Mouse (Mus musculus) megakaryocyte-erythroid progenitor cell, adult 5-6 weeks (primary cell): ENCODE data around the gene Prima1. TPM values are rescaled to one million over a fixed set of nuclear protein-coding genes. Genes with fewer than 3 reads are reported as not detected.

ENCODE experiments used
- ATAC-seq: replicated peaks from 2 replicates; pipeline ENCODE4 v1.8.0; 2016; ENCODE audit warnings: mild to moderate bottlenecking, inconsistent platforms; ENCODE audit not compliant: severe bottlenecking, poor library complexity, low FRiP score, low TSS enrichment
- total RNA-seq, 2 experiments: library from RNA; stranded (forward) in 1 of 2; stranded (reverse) in 1 of 2; fragments of 200-1000, 215-1000 nt in 1 of 2; fragments of >200 nt in 1 of 2; fragmentation: Nextera tagmentation in 1 of 2; gene quantifications; 2 replicates each; pipeline ENCODE4 v1.2.3; 2014 to 2017

The Prima1 gene
- total RNA-seq, 2 experiments from 2014 or later: not detected

DNA sequence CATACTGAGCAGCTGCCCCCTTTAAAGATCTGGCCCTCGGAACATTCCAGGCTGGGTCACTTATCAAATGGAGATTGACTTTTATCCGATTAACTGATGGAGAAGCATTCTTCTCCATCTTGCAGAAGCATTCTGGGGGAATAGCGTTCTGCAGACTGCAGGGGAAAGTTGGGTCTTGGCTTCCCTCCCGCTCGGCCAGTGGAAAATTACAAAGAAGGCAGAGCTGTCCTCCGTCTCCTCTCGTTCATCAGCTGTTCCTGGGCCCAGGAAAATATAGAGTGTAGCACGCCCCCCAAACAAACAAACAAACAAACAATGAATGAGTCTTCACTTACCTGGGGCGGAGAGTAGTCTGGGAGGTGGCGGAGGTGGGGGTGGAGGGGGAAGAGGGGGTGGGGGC lies 6.7 kb downstream of the Prima1 start:
- no peak for ATAC-seq

GRCm38 (mm10) chr12:103229058-103229457 lies 12.9 kb downstream of the Prima1 start:
- no peak for ATAC-seq

DNA sequence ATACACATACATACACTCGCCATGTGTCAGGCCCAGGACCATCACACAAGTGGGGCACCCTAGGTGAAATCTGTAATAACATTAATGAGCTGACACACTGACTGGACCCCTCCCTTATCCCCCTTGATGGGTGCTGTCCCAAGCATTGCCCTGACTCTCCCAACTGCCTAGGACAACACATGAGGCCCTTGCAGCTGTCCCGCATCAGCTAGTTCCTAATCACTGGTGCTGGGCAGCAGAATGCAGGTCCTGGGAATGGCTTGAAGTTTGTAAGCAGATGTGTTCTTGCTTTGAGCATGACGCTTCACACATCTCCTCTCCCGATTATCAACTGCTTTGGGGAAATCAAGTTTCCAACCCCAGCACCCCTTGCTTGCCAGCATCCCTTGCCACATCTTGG lies 15.8 kb downstream of the Prima1 start:
- ATAC-seq: no peak

DNA sequence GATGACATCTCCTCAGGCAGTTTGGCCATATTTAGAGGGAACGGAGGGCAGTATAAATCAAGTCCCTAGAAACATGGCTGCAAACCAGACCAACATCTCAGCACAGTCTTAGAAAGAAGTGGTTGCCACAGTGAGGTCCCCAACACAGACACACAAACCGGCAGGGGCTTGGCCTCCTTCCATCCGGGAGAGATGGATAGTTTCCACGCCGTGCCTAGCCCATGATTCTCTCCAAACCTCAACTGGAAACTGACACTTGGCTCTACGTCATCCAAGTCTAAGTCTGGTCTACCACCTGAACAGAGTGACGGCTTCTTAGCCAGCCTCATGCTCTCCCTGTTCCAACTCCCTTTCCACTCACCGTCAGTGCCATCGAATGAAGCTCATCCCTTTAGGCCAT lies 18.3 kb downstream of the Prima1 start:
- no peak for ATAC-seq

GRCm38 (mm10) chr12:103215877-103216610 lies 25.9 kb downstream of the Prima1 start:
- no peak for ATAC-seq

GRCm38 (mm10) chr12:103214797-103215196 lies 27.2 kb downstream of the Prima1 start:
- no peak for ATAC-seq

DNA sequence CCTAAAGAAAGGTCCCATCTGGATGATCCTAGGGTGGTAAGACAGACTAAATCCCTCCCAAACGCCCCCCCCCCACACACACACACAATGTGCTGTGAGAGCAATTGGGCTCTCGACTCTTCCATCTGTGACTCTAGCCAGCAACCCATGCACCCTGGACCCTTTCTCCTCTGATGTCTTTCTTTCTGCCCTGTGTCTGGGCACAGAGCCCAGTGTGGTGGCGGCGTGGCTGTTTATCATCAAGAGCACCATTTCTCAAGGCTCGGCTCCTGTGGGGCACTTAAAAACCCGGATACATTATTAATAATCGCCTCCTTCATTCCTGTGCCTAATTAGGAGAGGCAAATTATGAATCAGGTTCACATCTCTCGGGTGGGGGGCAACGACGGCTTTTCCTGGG lies 27.7 kb downstream of the Prima1 start:
- ATAC-seq: no peak

DNA sequence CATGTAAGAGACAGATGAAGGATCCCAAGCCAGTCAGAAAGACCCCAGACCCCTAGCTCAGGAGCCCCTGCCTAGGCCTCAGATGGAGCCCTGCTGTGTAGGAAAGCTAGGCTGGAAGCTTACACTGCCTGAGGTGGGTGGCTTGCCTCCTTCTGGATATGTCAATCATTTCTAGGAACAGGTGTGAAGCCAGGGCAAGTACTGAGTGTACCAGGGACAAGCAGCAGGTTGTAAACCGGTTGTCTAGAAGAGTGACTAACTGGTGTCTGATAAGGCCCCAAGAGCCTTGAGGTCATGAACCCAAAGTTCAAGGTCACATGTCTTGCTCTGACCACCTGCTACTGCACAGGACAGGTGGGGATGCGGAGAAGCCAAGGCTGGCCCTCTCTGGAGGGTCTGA lies 28.4 kb downstream of the Prima1 start:
- ATAC-seq: no peak

DNA sequence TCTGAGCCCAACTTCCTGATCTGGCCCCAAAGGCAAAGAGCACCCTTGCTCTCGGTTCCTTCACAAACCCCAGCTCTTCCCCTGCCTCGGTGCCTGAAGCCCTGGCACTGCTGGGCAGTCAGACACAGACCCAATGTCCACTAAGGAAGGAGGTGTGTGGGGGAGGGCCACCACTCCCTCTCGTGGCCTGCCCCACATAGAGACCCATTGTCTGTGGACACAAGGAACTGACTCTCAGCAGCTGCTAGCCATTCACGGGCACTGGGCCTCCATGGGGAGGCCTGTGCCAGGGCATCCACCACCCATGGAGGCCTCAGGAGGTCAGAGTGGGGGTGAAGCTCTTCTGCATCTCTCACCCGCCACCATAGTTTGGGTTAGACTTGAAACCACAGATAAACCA lies 30.9 kb downstream of the Prima1 start:
- no peak for ATAC-seq

GRCm38 (mm10) chr12:103209581-103209980 lies 32.4 kb downstream of the Prima1 start:
- ATAC-seq: no peak

DNA sequence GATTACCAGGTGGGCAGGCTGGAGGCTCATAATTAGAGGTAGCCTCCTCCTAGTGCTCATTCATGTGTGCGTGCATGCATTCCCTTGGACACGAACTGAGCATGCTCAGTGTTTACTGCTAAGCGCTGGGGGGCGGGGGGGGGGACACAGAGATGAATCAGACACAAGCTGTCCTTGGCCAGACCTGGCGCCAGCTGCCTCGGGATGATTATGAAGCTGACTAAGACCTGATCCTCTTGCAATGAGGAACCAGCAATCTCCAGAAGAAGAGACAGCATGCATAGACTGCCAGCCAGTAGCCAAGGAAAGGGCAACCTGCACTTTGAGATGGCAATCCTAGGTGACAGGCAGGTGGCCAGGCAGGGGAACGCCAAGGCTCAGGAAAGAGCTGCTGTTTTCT lies 36.4 kb downstream of the Prima1 start:
- ATAC-seq: no peak

GRCm38 (mm10) chr12:103202592-103203544 lies 39.1 kb downstream of the Prima1 start:
- ATAC-seq: no peak

DNA sequence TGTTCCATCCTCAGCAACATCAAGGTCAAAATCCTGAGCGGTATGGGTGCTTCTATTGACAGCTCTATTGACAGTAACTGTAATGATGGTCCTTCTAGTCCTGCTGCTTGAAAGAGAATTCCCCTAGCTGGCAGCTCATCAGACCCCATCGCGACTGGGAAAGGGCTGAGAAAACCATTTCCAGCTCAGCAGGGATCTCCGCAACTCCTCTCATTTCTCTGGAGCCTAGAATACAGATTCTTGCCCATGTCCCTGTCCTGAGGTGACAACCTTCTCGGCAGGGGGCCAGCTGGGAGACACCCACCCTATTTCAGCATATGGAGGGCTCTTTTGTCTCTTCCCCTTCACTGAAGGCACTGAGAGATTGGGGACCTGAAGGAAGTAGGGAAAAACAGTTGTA lies 49.0 kb downstream of the Prima1 start:
- ATAC-seq: no peak

DNA sequence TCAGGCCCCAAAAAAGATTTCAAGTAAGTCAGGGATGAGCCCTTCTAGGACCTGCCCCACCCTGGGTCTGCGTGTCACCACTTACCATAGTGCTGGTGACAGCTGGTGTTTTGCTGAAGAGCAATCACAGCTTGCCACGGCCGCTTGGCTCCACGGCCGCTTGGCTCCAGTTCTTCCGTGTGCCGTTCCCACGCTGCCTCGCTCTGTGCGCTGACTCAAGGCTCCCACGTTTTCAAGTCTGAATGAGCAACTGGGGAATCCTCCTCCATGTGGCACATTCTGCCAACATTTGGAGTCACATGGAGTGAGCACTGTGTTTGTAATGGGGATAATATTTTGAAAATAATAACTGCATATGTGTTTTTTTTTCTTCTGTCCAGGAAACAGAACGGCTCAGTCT lies 52.2 kb downstream of the Prima1 start:
- no peak for ATAC-seq

DNA sequence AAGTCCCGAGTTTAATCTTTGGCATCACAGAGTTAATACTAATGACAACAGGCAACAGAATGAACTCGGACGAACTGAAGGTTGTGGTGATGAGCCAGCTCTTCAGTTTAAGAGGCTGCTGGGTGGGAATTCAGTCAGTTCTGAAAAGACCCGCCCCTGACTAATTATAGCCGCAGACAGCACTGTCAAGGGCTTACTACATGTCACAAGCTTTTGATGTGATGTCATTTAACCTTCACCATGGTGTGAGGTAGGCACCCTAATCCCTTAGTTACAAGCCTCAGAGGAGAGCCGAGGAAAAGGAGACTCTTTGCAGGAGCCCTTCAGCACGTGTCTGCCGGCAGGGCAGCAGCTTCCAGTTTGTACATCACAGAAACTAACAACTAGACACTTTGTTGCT lies 53.7 kb downstream of the Prima1 start:
- ATAC-seq: no peak

DNA sequence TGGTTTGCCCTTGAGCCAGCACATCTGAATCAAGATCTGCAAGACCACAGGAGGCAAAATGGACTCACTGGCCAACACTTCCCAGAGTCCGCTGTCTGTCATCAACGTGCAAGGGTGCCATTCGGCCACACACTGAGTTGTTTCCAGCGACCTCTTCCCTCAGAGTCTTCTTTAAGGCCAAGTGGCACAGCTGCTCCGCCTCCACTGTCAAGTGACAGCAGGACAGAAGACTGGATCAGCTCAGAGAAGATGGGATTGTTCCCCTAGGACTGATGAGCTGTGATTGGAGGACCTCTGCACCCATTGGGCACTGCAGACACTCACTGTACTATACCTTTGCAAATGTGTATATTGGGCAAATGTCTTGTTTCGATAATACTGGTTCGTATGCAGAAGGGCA lies 54.9 kb downstream of the Prima1 start:
- no peak for ATAC-seq

GRCm38 (mm10) chr12:103183057-103183456 lies 58.9 kb downstream of the Prima1 start:
- no peak for ATAC-seq

GRCm38 (mm10) chr12:103168892-103169291 lies 73.1 kb downstream of the Prima1 start:
- no peak for ATAC-seq

GRCm38 (mm10) chr12:103164101-103165030 lies 77.6 kb downstream of the Prima1 start:
- no peak for ATAC-seq

- no peak for ATAC-seq
Measured at GRCm38 (mm10) chr12:103163596-103163995, 78.4 kb downstream of the Prima1 start.
